Mouse (Mus musculus): ENCODE results near the gene 4930558C23Rik. TPM values are rescaled to one million over a fixed set of nuclear protein-coding genes. Genes with fewer than 3 reads are reported as not detected.
"Not testable (repeated sequence)": the region's sequence is repeated elsewhere in the genome, so short reads cannot be mapped to it uniquely, and the experiment has no call there.

4930558C23Rik gene
- total RNA-seq, 1 experiment = 0.31 TPM

- peak overlapping the region; percentile 64; the same call in 1 of the 2 replicates for H3K9ac ChIP-seq (ENCODE audit: insufficient read depth, low read depth, low read length, poor library complexity, severe bottlenecking)
- TF ChIP-seq HCFC1 (IDR thresholded peaks at IDR 0.05; ENCODE audit: borderline replicate concordance, insufficient read depth, low read length) (no peak), MAFK (IDR thresholded peaks at IDR 0.05; ENCODE audit: insufficient read depth, low read depth, low read length) (no peak), ZNF384 (IDR thresholded peaks at IDR 0.05; ENCODE audit: low read depth, low read length) (no peak), ZC3H11A (IDR thresholded peaks at IDR 0.05; ENCODE audit: borderline replicate concordance, low read depth, low read length) (no peak), CHD2 (IDR thresholded peaks at IDR 0.05; ENCODE audit: low read depth, low read length) (no peak)
- peaks cover 0 to 4% of the 10 kb centered on the region in 2 experiments; a peak in 2 of 4 replicates for H3K4me1 ChIP-seq (ENCODE audit: control insufficient read depth in 2 of 2, insufficient read depth in 2 of 2, low read length in 2 of 2, poor library complexity in 1 of 2)
- no peak overlapping the region for H3K27ac ChIP-seq (ENCODE audit: insufficient read depth, low read depth, low read length, poor library complexity, severe bottlenecking)
- no peaks in the 10 kb centered on the region for H3K9me3 ChIP-seq (ENCODE audit: control insufficient read depth, insufficient read depth, low read depth, low read length)
- H3K4me3 ChIP-seq (ENCODE audit: insufficient read depth in 1 of 2, low read depth in 1 of 2, low read length in 2 of 2, poor library complexity in 1 of 2, severe bottlenecking in 1 of 2) = peak overlapping the region; percentile 82 to 85
- in situ Hi-C loops (cut with MboI; ENCODE audit: low sequenced_read_pairs in 2 of 2, unreplicated experiment in 2 of 2) = no loop called here
- H3K36me3 ChIP-seq (ENCODE audit: control insufficient read depth, insufficient read depth, low read length, poor library complexity, severe bottlenecking) = peaks cover 4% of the 10 kb centered on the region
- no peak for DNase-seq (ENCODE audit: low read depth, low spot score)
These were observed 32.3 kb upstream of the 4930558C23Rik start for GRCm38 (mm10) chr3:95434983-95435370.

- peak; percentile 95 for DNase-seq (ENCODE audit: low read depth, low spot score)
- in situ Hi-C loops (cut with MboI; ENCODE audit: low sequenced_read_pairs in 2 of 2, unreplicated experiment in 2 of 2) = no loop called here
- Histone ChIP-seq H3K4me1 (ENCODE audit: control insufficient read depth in 2 of 2, insufficient read depth in 2 of 2, low read length in 2 of 2, poor library complexity in 1 of 2) (peaks cover 0 to 4% of the 10 kb centered on the region in 2 experiments; a peak in 2 of 4 replicates), H3K36me3 (ENCODE audit: control insufficient read depth, insufficient read depth, low read length, poor library complexity, severe bottlenecking) (peaks cover 4% of the 10 kb centered on the region), H3K27ac (ENCODE audit: insufficient read depth, low read depth, low read length, poor library complexity, severe bottlenecking) (peak within 1 kb of the TSS; percentile 73), H3K9ac (ENCODE audit: insufficient read depth, low read depth, low read length, poor library complexity, severe bottlenecking) (peak within 1 kb of the TSS; percentile 93), H3K4me3 (ENCODE audit: insufficient read depth in 1 of 2, low read depth in 1 of 2, low read length in 2 of 2, poor library complexity in 1 of 2, severe bottlenecking in 1 of 2) (peak within 1 kb of the TSS; percentile 82 to 85), H3K9me3 (ENCODE audit: control insufficient read depth, insufficient read depth, low read depth, low read length) (no peaks in the 10 kb centered on the region)
- TF ChIP-seq HCFC1 (IDR thresholded peaks at IDR 0.05; ENCODE audit: borderline replicate concordance, insufficient read depth, low read length) (peak; percentile 41; the same call in 1 of the 2 replicates), CHD2 (IDR thresholded peaks at IDR 0.05; ENCODE audit: low read depth, low read length) (no peak), ZNF384 (IDR thresholded peaks at IDR 0.05; ENCODE audit: low read depth, low read length) (no peak), MAFK (IDR thresholded peaks at IDR 0.05; ENCODE audit: insufficient read depth, low read depth, low read length) (no peak), ZC3H11A (IDR thresholded peaks at IDR 0.05; ENCODE audit: borderline replicate concordance, low read depth, low read length) (no peak)
These were observed 31.7 kb upstream of the 4930558C23Rik start, which contains the start of gene Arnt for GRCm38 (mm10) chr3:95434136-95434982. Gene Arnt (plus strand): TSS chr3:95434388.

GRCm38 (mm10) chr3:95433301-95433915 is 30.8 kb upstream of the 4930558C23Rik start:
- H3K27ac ChIP-seq (ENCODE audit: insufficient read depth, low read depth, low read length, poor library complexity, severe bottlenecking) = no peak overlapping the region
- no peak for DNase-seq (ENCODE audit: low read depth, low spot score)
- in situ Hi-C loops (cut with MboI; ENCODE audit: low sequenced_read_pairs in 2 of 2, unreplicated experiment in 2 of 2) = no loop called here
- H3K4me1 ChIP-seq (ENCODE audit: control insufficient read depth in 2 of 2, insufficient read depth in 2 of 2, low read length in 2 of 2, poor library complexity in 1 of 2) = peaks cover 0 to 4% of the 10 kb centered on the region in 2 experiments; a peak in 2 of 4 replicates
- no peaks in the 10 kb centered on the region for H3K9me3 ChIP-seq (ENCODE audit: control insufficient read depth, insufficient read depth, low read depth, low read length)
- no peak for TF ChIP-seq CHD2 (IDR thresholded peaks at IDR 0.05; ENCODE audit: low read depth, low read length)
- no peak for TF ChIP-seq HCFC1 (IDR thresholded peaks at IDR 0.05; ENCODE audit: borderline replicate concordance, insufficient read depth, low read length)
- no peak for TF ChIP-seq MAFK (IDR thresholded peaks at IDR 0.05; ENCODE audit: insufficient read depth, low read depth, low read length)
- TF ChIP-seq ZC3H11A (IDR thresholded peaks at IDR 0.05; ENCODE audit: borderline replicate concordance, low read depth, low read length) = no peak
- no peak for TF ChIP-seq ZNF384 (IDR thresholded peaks at IDR 0.05; ENCODE audit: low read depth, low read length)
- H3K9ac ChIP-seq (ENCODE audit: insufficient read depth, low read depth, low read length, poor library complexity, severe bottlenecking) = no peak overlapping the region; the same call in 1 of the 2 replicates
- H3K4me3 ChIP-seq (ENCODE audit: insufficient read depth in 1 of 2, low read depth in 1 of 2, low read length in 2 of 2, poor library complexity in 1 of 2, severe bottlenecking in 1 of 2) = peak overlapping the region in 1 of 2 experiments; percentile 82; a peak in 2 of 4 replicates
- H3K36me3 ChIP-seq (ENCODE audit: control insufficient read depth, insufficient read depth, low read length, poor library complexity, severe bottlenecking) = peaks cover 4% of the 10 kb centered on the region

- H3K36me3 ChIP-seq (ENCODE audit: control insufficient read depth, insufficient read depth, low read length, poor library complexity, severe bottlenecking); H3K4me1 ChIP-seq (ENCODE audit: control insufficient read depth in 2 of 2, insufficient read depth in 2 of 2, low read length in 2 of 2, poor library complexity in 1 of 2); H3K27ac ChIP-seq (ENCODE audit: insufficient read depth, low read depth, low read length, poor library complexity, severe bottlenecking); H3K9me3 ChIP-seq (ENCODE audit: control insufficient read depth, insufficient read depth, low read depth, low read length); in situ Hi-C loops (cut with MboI; ENCODE audit: low sequenced_read_pairs in 2 of 2, unreplicated experiment in 2 of 2); DNase-seq (ENCODE audit: low read depth, low spot score); H3K9ac ChIP-seq (ENCODE audit: insufficient read depth, low read depth, low read length, poor library complexity, severe bottlenecking): not testable (repeated sequence)
- H3K4me3 ChIP-seq (ENCODE audit: insufficient read depth in 1 of 2, low read depth in 1 of 2, low read length in 2 of 2, poor library complexity in 1 of 2, severe bottlenecking in 1 of 2) = peak overlapping the region in 1 of 2 experiments; percentile 37; a peak in 1 of 4 replicates
These were observed 25.8 kb upstream of the 4930558C23Rik start for GRCm38 (mm10) chr3:95428423-95428822.

- in situ Hi-C loops (cut with MboI; ENCODE audit: low sequenced_read_pairs in 2 of 2, unreplicated experiment in 2 of 2); H3K9me3 ChIP-seq (ENCODE audit: control insufficient read depth, insufficient read depth, low read depth, low read length); H3K27ac ChIP-seq (ENCODE audit: insufficient read depth, low read depth, low read length, poor library complexity, severe bottlenecking); H3K4me1 ChIP-seq (ENCODE audit: control insufficient read depth in 2 of 2, insufficient read depth in 2 of 2, low read length in 2 of 2, poor library complexity in 1 of 2); DNase-seq (ENCODE audit: low read depth, low spot score); H3K36me3 ChIP-seq (ENCODE audit: control insufficient read depth, insufficient read depth, low read length, poor library complexity, severe bottlenecking): not testable (repeated sequence)
- Histone ChIP-seq H3K9ac (ENCODE audit: insufficient read depth, low read depth, low read length, poor library complexity, severe bottlenecking) (peak overlapping the region; percentile 64), H3K4me3 (ENCODE audit: insufficient read depth in 1 of 2, low read depth in 1 of 2, low read length in 2 of 2, poor library complexity in 1 of 2, severe bottlenecking in 1 of 2) (peak overlapping the region; percentile 60; a peak in 3 of 4 replicates)
These were observed 25.2 kb upstream of the 4930558C23Rik start for GRCm38 (mm10) chr3:95427891-95428238.

- peak overlapping the region; percentile 64 for H3K9ac ChIP-seq (ENCODE audit: insufficient read depth, low read depth, low read length, poor library complexity, severe bottlenecking)
- H3K4me1 ChIP-seq (ENCODE audit: control insufficient read depth in 2 of 2, insufficient read depth in 2 of 2, low read length in 2 of 2, poor library complexity in 1 of 2); DNase-seq (ENCODE audit: low read depth, low spot score); in situ Hi-C loops (cut with MboI; ENCODE audit: low sequenced_read_pairs in 2 of 2, unreplicated experiment in 2 of 2); H3K9me3 ChIP-seq (ENCODE audit: control insufficient read depth, insufficient read depth, low read depth, low read length); H3K36me3 ChIP-seq (ENCODE audit: control insufficient read depth, insufficient read depth, low read length, poor library complexity, severe bottlenecking): not testable (repeated sequence)
- peak overlapping the region; percentile 60; a peak in 3 of 4 replicates for H3K4me3 ChIP-seq (ENCODE audit: insufficient read depth in 1 of 2, low read depth in 1 of 2, low read length in 2 of 2, poor library complexity in 1 of 2, severe bottlenecking in 1 of 2)
- peak overlapping the region; percentile 69 for H3K27ac ChIP-seq (ENCODE audit: insufficient read depth, low read depth, low read length, poor library complexity, severe bottlenecking)
These were observed 24.7 kb upstream of the 4930558C23Rik start for GRCm38 (mm10) chr3:95427117-95427890.
